Mouse (Mus musculus) stomach, postnatal 0 days (tissue): ENCODE measurements at regions not wholly inside any gene's neighbourhood (a gene's known extent, or its start where the extent isn't known, plus 50 kb on each side); places are given as distances from the start of the nearest gene placed in this dataset.

ENCODE experiments used
- ATAC-seq: fragments of 200-750 bp; cut with Nextera tagmentation; 2 replicates; pipeline ENCODE4 v1.8.0; 2017; ENCODE audit not compliant: low FRiP score, low TSS enrichment
- DNase-seq: peaks from one replicate; pipeline ENCODE4 v3.0.0-alpha.2; 2016; ENCODE audit warnings: low spot score
- H3K27ac ChIP-seq: fragments of 300-500 bp; sonication (generic); replicated peaks from 2 replicates; pipeline ENCODE4 v1.5.1; 2014; ENCODE audit warnings: mild to moderate bottlenecking, control low read depth
- H3K27me3 ChIP-seq: fragments of 300-500 bp; sonication (generic); 2 replicates; pipeline ENCODE4 v1.6.1; 2014; ENCODE audit warnings: low read length; ENCODE audit not compliant: control insufficient read depth, insufficient read depth
- H3K36me3 ChIP-seq: fragments of 300-500 bp; sonication (generic); 2 replicates; pipeline ENCODE4 v1.6.1; 2014; ENCODE audit warnings: low read length, mixed read lengths; ENCODE audit not compliant: control insufficient read depth, insufficient read depth
- H3K4me1 ChIP-seq: fragments of 300-500 bp; sonication (generic); replicated peaks from 2 replicates; pipeline ENCODE4 v1.6.1; 2014; ENCODE audit warnings: antibody characterized with exemption; ENCODE audit not compliant: control insufficient read depth, insufficient read depth
- H3K4me2 ChIP-seq: fragments of 300-500 bp; sonication (generic); replicated peaks from 2 replicates; pipeline ENCODE4 v1.6.1; 2014; ENCODE audit warnings: low read depth, mild to moderate bottlenecking, control low read depth, moderate library complexity
- H3K4me3 ChIP-seq: fragments of 300-500 bp; sonication (generic); 2 replicates; pipeline ENCODE4 v1.5.1; 2014; ENCODE audit warnings: low read depth, low read length, control low read depth
- H3K9ac ChIP-seq: fragments of 300-500 bp; sonication (generic); 2 replicates; pipeline ENCODE4 v1.6.1; 2014; ENCODE audit warnings: mild to moderate bottlenecking, low read length, control low read depth, mixed read lengths
- H3K9me3 ChIP-seq: fragments of 300-500 bp; sonication (generic); 2 replicates; pipeline ENCODE4 v1.6.1; 2016; ENCODE audit warnings: low read length; ENCODE audit not compliant: control insufficient read depth
- CTCF ChIP-seq: IDR thresholded peaks from 2 replicates; pipeline ENCODE4 v1.5.1; 2016; ENCODE audit warnings: antibody characterized with exemption, low read depth, mild to moderate bottlenecking, moderate library complexity
- EP300 ChIP-seq: optimal IDR thresholded peaks from 2 replicates; pipeline ENCODE3; 2016; ENCODE audit warnings: antibody characterized with exemption
- WGBS: fragments of 180-500 bp; shearing (Covaris S2); extraction: QIAGEN DNeasy Blood & Tissue Kit; methylation state at CpG from one replicate; pipeline ENCODE4 v1.1.7; 2014; 5-methylcytosine and 5-hydroxymethylcytosine counted together

DNA sequence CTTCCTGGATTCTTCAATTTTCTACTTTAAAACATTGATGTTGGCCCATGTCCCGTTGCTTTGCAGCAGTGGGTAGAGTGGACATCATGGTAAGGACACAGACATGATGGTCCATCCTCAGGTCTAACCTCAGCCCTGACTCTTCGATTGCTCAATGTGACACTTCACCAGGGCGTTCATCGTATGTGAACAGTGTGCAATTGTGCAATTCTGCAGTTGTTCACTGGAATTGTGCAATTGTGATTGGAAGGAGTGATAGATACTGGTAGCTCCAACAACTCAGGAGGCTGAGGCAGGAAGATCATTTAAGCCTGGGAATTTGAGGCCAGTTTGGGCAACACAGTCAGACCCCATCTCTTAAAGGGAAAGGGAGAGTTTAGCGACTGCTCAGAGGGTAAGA is 84.9 kb downstream of the Atp1a1 start:
- Histone ChIP-seq H3K9ac (no peak overlapping the region), H3K27ac (peak overlapping the region; percentile 86), H3K4me1 (no peaks in the 10 kb centered on the region; the same call in 1 of the 2 replicates), H3K4me2 (no peak overlapping the region), H3K36me3 (no peaks in the 10 kb centered on the region), H3K4me3 (no peak overlapping the region), H3K9me3 (no peaks in the 10 kb centered on the region), H3K27me3 (no peaks in the 10 kb centered on the region)
- ATAC-seq (no peak), DNase-seq (no peak)
- no peak for TF ChIP-seq CTCF
- no peak for TF ChIP-seq EP300
- 86% methylated on average over 5 of the region's 5 CpGs for WGBS

GRCm38 (mm10) chr3:101518810-101519209 is 85.7 kb downstream of the Atp1a1 start:
- TF ChIP-seq EP300 (no peak), CTCF (no peak)
- peak; percentile 88 for ATAC-seq
- Histone ChIP-seq H3K4me1 (peaks cover 1% of the 10 kb centered on the region; the same call in 1 of the 2 replicates), H3K27ac (peak overlapping the region; percentile 86), H3K9ac (no peak overlapping the region), H3K36me3 (no peaks in the 10 kb centered on the region), H3K4me2 (no peak overlapping the region), H3K9me3 (no peaks in the 10 kb centered on the region), H3K27me3 (no peaks in the 10 kb centered on the region), H3K4me3 (no peak overlapping the region)
- DNase-seq: peak; percentile 88
- WGBS: 16% methylated on average over 6 of the region's 6 CpGs

- H3K27ac ChIP-seq: peak overlapping the region; percentile 86
- H3K4me1 ChIP-seq: peaks cover 3% of the 10 kb centered on the region; the same call in 1 of the 2 replicates
- TF ChIP-seq EP300: no peak
- no peak for TF ChIP-seq CTCF
- H3K4me2 ChIP-seq: no peak overlapping the region
- H3K27me3 ChIP-seq: no peaks in the 10 kb centered on the region
- WGBS: 85% methylated on average over 6 of the region's 6 CpGs
- no peaks in the 10 kb centered on the region for H3K9me3 ChIP-seq
- H3K9ac ChIP-seq: no peak overlapping the region
- H3K4me3 ChIP-seq: no peak overlapping the region
- DNase-seq (no peak), ATAC-seq (no peak)
- no peaks in the 10 kb centered on the region for H3K36me3 ChIP-seq
These were observed 86.9 kb downstream of the Atp1a1 start for GRCm38 (mm10) chr3:101517547-101517946.

DNA sequence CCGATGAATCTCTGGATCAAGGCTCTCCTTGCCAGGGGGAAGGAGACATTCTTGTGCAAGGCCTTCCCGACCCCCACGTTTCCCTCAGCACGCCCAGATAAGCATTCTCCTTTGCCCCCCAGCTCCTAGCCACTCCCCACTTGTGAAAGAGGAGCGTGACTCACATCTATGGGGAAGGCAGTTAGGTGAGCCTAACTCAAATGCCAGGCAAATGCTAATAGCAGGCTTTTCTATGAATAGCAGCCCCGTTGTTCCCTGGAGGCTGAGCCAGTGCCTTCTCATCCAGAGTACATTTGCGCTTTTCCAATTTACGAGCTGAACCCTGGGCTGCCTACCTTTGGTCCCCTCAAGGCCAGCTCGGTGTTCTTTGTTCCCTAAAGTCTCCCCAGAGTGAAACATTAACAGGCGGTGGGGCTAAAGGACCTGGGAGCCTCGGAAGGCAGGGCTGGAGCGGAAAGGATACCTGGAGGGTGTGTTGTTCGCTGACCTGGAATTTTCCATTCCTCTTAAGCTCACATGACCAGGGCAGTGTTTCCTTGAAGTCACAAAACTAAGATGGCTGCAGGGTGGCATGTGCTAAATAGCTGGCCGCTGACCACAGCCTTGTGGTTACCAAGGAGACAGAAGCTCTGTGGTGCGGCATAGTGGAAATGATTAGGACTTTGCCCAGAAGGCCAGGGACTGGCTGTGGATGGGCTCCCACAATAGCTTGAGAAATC is 87.5 kb downstream of the Atp1a1 start:
- no peaks in the 10 kb centered on the region for H3K27me3 ChIP-seq
- no peak overlapping the region for H3K9ac ChIP-seq
- H3K27ac ChIP-seq: peak overlapping the region; percentile 86
- peaks cover 3% of the 10 kb centered on the region; the same call in 1 of the 2 replicates for H3K4me1 ChIP-seq
- DNase-seq (peak; percentile 80), ATAC-seq (peak; percentile 74)
- 47% methylated on average over 15 of the region's 15 CpGs for WGBS
- H3K4me3 ChIP-seq: no peak overlapping the region
- H3K4me2 ChIP-seq: no peak overlapping the region
- no peak for TF ChIP-seq CTCF
- no peaks in the 10 kb centered on the region for H3K9me3 ChIP-seq
- H3K36me3 ChIP-seq: no peaks in the 10 kb centered on the region

DNA sequence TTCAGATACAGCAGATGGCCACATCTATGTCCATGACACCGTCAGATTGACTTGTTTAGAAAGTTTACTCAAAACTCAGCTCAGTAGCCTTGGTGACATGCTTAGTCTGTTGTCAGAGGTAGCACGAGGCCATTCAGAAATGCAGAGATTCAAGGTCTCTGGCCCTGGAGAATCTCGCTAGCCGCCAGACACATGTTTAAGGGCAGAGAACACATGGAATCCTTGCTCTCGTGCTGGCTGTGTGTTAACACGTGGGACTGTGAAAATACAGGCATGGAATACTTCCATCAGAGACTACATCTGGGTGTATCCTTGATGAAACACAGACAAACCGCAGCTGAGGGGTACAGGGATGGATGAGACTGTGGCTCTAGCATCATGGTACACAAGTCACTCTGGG is 88.9 kb downstream of the Atp1a1 start:
- Histone ChIP-seq H3K4me1 (peaks cover 3% of the 10 kb centered on the region; the same call in 1 of the 2 replicates), H3K36me3 (no peaks in the 10 kb centered on the region), H3K4me3 (no peak overlapping the region), H3K9ac (no peak overlapping the region), H3K27me3 (no peaks in the 10 kb centered on the region), H3K4me2 (no peak overlapping the region), H3K9me3 (no peaks in the 10 kb centered on the region), H3K27ac (no peak overlapping the region)
- DNase-seq (no peak), ATAC-seq (no peak)
- WGBS: 91% methylated on average over 7 of the region's 7 CpGs
- TF ChIP-seq CTCF (no peak), EP300 (no peak)

DNA sequence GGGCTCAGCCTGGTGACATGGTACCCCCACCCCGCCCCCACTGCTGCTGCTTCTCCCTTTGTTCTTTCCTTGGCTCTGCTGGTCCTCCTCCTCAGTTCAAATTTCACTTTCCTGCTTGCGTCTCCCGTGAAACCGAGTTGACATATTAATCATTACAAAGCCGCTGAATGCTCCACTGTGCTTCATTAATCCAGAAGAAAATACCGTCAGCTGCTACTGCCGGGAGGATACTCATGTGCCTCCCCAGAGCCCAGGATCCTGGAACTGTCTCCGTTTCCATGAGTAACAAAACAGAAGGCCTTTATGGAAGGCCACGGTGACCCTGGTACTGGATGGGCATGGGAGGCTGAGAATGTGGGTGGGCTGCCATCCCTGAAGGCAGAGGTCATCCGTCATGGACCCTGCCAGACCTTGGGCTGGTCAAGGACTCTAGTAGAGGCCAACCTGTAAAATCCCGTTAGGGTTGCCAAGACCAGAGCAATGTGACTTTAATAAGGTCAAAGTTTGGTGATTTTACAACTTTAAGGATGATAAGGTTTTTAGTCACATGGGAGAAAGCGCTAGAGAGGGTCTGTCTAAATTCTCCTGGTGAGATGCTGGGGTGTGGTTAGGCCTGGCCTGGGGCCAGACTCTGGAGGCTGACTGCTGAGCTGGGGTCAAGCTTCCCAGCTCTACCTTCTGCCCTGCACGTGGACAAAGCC is 90.7 kb downstream of the Atp1a1 start:
- Histone ChIP-seq H3K4me1 (peaks cover 3% of the 10 kb centered on the region; the same call in 1 of the 2 replicates), H3K4me3 (no peak overlapping the region), H3K9ac (no peak overlapping the region), H3K27me3 (no peaks in the 10 kb centered on the region), H3K9me3 (no peaks in the 10 kb centered on the region), H3K36me3 (no peaks in the 10 kb centered on the region), H3K27ac (no peak overlapping the region), H3K4me2 (no peak overlapping the region)
- 25% methylated on average over 13 of the region's 13 CpGs for WGBS
- ATAC-seq: no peak
- DNase-seq: no peak
- no peak for TF ChIP-seq CTCF
- TF ChIP-seq EP300: no peak
